Mouse (Mus musculus): ENCODE measurements at regions not wholly inside any gene's neighbourhood (a gene's known extent, or its start where the extent isn't known, plus 50 kb on each side); places are given as distances from the start of the nearest gene placed in this dataset.

DNA sequence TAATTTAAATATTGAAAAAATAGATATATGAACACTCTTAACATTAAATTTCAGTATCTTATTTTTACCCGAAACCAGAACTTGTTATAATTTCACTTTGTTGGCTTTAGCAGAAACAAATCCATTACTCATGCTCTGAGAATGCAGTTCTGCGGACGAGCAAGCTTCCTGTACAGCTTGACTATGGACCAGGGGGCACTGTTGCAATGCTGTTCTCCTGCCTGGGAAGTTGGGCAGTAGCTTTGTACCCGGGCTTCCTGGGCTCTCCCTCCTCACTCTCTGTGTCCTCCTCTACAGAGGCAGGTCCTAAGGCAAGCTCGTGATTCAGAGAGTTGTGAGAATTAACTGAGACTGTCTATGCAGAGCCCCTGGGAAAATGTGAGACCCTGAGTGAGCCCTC, 141.3 kb upstream of the Nlrp1b start:
- TF ChIP-seq GATA1 (IDR thresholded peaks at IDR 0.05; ENCODE audit: low read depth, low read length) (no peak), CHD1 (IDR thresholded peaks at IDR 0.05; ENCODE audit: low read depth, low read length) (no peak), ETS1 (IDR thresholded peaks at IDR 0.05; ENCODE audit: low read depth, low read length) (no peak), ZMIZ1 (IDR thresholded peaks at IDR 0.05; ENCODE audit: low read depth, low read length) (no peak), UBTF (IDR thresholded peaks at IDR 0.05; ENCODE audit: borderline replicate concordance, insufficient read depth, low read depth, low read length) (no peak), MAZ (IDR thresholded peaks at IDR 0.05; ENCODE audit: low read depth, low read length) (no peak), EP300 (IDR thresholded peaks at IDR 0.05; ENCODE audit: low read depth in 1 of 2, low read length in 2 of 2) (no peak), TCF12 (IDR thresholded peaks at IDR 0.05; ENCODE audit: low read depth, low read length) (no peak), RCOR1 (IDR thresholded peaks at IDR 0.05; ENCODE audit: low read depth, low read length) (no peak), POLR2AphosphoS2 (IDR thresholded peaks at IDR 0.05; ENCODE audit: low read length) (no peak), E2F4 (IDR thresholded peaks at IDR 0.05; ENCODE audit: borderline replicate concordance, low read depth, low read length) (no peak), MAX (IDR thresholded peaks at IDR 0.05; ENCODE audit: low read length) (no peak), CHD2 (IDR thresholded peaks at IDR 0.05; ENCODE audit: low read length) (no peak), ELF1 (IDR thresholded peaks at IDR 0.05; ENCODE audit: low read depth, low read length) (no peak), MEF2A (IDR thresholded peaks at IDR 0.05; ENCODE audit: extremely low read depth, insufficient replicate concordance, low read depth, low read length, poor library complexity, severe bottlenecking) (no peak), USF2 (IDR thresholded peaks at IDR 0.05; ENCODE audit: borderline replicate concordance in 1 of 2, insufficient read depth in 1 of 2, low read depth in 1 of 2, low read length in 2 of 2) (no peak), ZNF384 (IDR thresholded peaks at IDR 0.05; ENCODE audit: low read depth, low read length) (no peak), SMC3 (IDR thresholded peaks at IDR 0.05; ENCODE audit: low read depth, low read length) (no peak), TAL1 (IDR thresholded peaks at IDR 0.05; ENCODE audit: low read length) (no peak)

DNA sequence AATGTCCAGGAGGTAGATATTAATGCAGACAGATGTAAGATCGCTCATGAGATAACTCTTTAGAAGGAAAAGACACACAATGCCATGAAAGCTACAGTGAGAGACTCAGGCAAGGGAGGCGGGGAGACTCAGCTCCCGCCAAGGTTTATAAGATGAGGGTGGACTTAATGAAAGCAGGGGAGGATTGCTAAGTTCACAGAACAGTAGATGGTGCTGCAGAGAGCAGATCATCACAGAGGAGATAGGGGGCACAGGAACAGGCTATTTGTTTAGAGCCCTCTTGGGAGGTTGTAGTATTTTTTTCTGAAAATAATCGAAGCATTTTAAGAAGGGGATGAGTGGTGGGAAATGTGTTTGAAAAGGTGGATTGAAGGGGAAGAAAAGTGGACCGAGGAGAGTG, 144.6 kb upstream of the Nlrp1b start:
- Histone ChIP-seq H3K4me1 (ENCODE audit: control insufficient read depth in 1 of 2, insufficient read depth in 2 of 2, low read length in 2 of 2) (no peaks in the 10 kb centered on the region), H3K9me3 (replicated peaks; ENCODE audit: insufficient read depth, low read length) (no peaks in the 10 kb centered on the region), H3K36me3 (ENCODE audit: control insufficient read depth in 1 of 2, insufficient read depth in 2 of 2, low read length in 2 of 2) (no peaks in the 10 kb centered on the region), H3K79me2 (ENCODE audit: control insufficient read depth, insufficient read depth, low read length, poor library complexity) (no peaks in the 10 kb centered on the region), H3K9ac (ENCODE audit: control insufficient read depth, low read depth, low read length, poor library complexity, severe bottlenecking) (no peak overlapping the region), H3K27me3 (ENCODE audit: control insufficient read depth in 1 of 2, insufficient read depth in 2 of 2, low read length in 2 of 2) (no peaks in the 10 kb centered on the region), H3K27ac (ENCODE audit: control insufficient read depth, low read depth, low read length) (no peak overlapping the region), H3K4me3 (ENCODE audit: control insufficient read depth in 1 of 2, insufficient read depth in 1 of 2, low read depth in 2 of 2, low read length in 2 of 2) (no peak overlapping the region)
- no peak for TF ChIP-seq USF1 (IDR thresholded peaks at IDR 0.05; ENCODE audit: low read depth, low read length)
- no peak for TF ChIP-seq ELF1 (IDR thresholded peaks at IDR 0.05; ENCODE audit: low read depth, low read length)
- TF ChIP-seq CTCF (IDR thresholded peaks at IDR 0.05 in 2 of 3, conservative IDR thresholded peaks at IDR 0.05 in 1 of 3; ENCODE audit: control insufficient read depth in 1 of 3, insufficient read depth in 1 of 3, low read depth in 2 of 3, low read length in 3 of 3, poor library complexity in 1 of 3, severe bottlenecking in 1 of 3) = no peak
- TF ChIP-seq MAZ (IDR thresholded peaks at IDR 0.05; ENCODE audit: low read depth, low read length) = no peak
- TF ChIP-seq MYC (IDR thresholded peaks at IDR 0.05; ENCODE audit: low read depth, low read length) = no peak
- TF ChIP-seq CHD1 (IDR thresholded peaks at IDR 0.05; ENCODE audit: low read depth, low read length) = no peak
- no peak for TF ChIP-seq TCF12 (IDR thresholded peaks at IDR 0.05; ENCODE audit: low read depth, low read length)
- no peak for TF ChIP-seq ETS1 (IDR thresholded peaks at IDR 0.05; ENCODE audit: low read depth, low read length)
- TF ChIP-seq MAFK (IDR thresholded peaks at IDR 0.05; ENCODE audit: borderline replicate concordance, low read depth, low read length) = no peak
- TF ChIP-seq NRF1 (IDR thresholded peaks at IDR 0.05; ENCODE audit: insufficient read depth, low read depth, low read length, poor library complexity, severe bottlenecking) = no peak
- TF ChIP-seq ZMIZ1 (IDR thresholded peaks at IDR 0.05; ENCODE audit: low read depth, low read length) = no peak
- no peak for TF ChIP-seq USF2 (IDR thresholded peaks at IDR 0.05; ENCODE audit: borderline replicate concordance in 1 of 2, insufficient read depth in 1 of 2, low read depth in 1 of 2, low read length in 2 of 2)
- TF ChIP-seq MEF2A (IDR thresholded peaks at IDR 0.05; ENCODE audit: extremely low read depth, insufficient replicate concordance, low read depth, low read length, poor library complexity, severe bottlenecking) = no peak
- DNase-seq (ENCODE audit: low read depth, low spot score) = no peak

More for the DNA sequence above, 141.3 kb upstream of the Nlrp1b start:
- no peaks in the 10 kb centered on the region for H3K4me1 ChIP-seq (ENCODE audit: control insufficient read depth in 1 of 2, insufficient read depth in 2 of 2, low read length in 2 of 2)
- no peak overlapping the region for H3K9ac ChIP-seq (ENCODE audit: control insufficient read depth, low read depth, low read length, poor library complexity, severe bottlenecking)
- no peaks in the 10 kb centered on the region for H3K27me3 ChIP-seq (ENCODE audit: control insufficient read depth in 1 of 2, insufficient read depth in 2 of 2, low read length in 2 of 2)
- H3K79me2 ChIP-seq (ENCODE audit: control insufficient read depth, insufficient read depth, low read length, poor library complexity) = no peaks in the 10 kb centered on the region
- no peak overlapping the region for H3K4me3 ChIP-seq (ENCODE audit: control insufficient read depth in 1 of 2, insufficient read depth in 1 of 2, low read depth in 2 of 2, low read length in 2 of 2)
- H3K9me3 ChIP-seq (replicated peaks; ENCODE audit: insufficient read depth, low read length) = no peaks in the 10 kb centered on the region
- H3K27ac ChIP-seq (ENCODE audit: control insufficient read depth, low read depth, low read length) = no peak overlapping the region
- DNase-seq (ENCODE audit: low read depth, low spot score) = no peak
- H3K36me3 ChIP-seq (ENCODE audit: control insufficient read depth in 1 of 2, insufficient read depth in 2 of 2, low read length in 2 of 2) = no peaks in the 10 kb centered on the region
